Mouse (Mus musculus) ES-Bruce4 (cell line): ENCODE results near the gene Adssl1. TPM values are rescaled to one million over a fixed set of nuclear protein-coding genes. Genes with fewer than 3 reads are reported as not detected.

Experiments
- H3K27ac ChIP-seq: 2 replicates; pipeline ENCODE4 v1.5.1; 2012; ENCODE audit warnings: low read length, inconsistent platforms; ENCODE audit not compliant: insufficient read depth
- H3K27me3 ChIP-seq: 2 replicates; pipeline ENCODE4 v1.6.1; 2012; ENCODE audit warnings: mild to moderate bottlenecking, low read length, inconsistent platforms; ENCODE audit not compliant: control insufficient read depth, poor library complexity, insufficient read depth, severe bottlenecking
- H3K36me3 ChIP-seq: 2 replicates; pipeline ENCODE4 v1.6.1; 2012; ENCODE audit warnings: inconsistent platforms, mild to moderate bottlenecking, low read length, moderate library complexity; ENCODE audit not compliant: control insufficient read depth, poor library complexity, insufficient read depth, severe bottlenecking
- H3K4me1 ChIP-seq: one replicate; pipeline ENCODE4 v1.8.1; 2011; ENCODE audit warnings: low read length; ENCODE audit not compliant: control insufficient read depth, insufficient read depth
- H3K4me3 ChIP-seq: 2 replicates; pipeline ENCODE4 v1.5.1; 2011; ENCODE audit warnings: low read depth, mild to moderate bottlenecking, low read length
- H3K9ac ChIP-seq: 2 replicates; pipeline ENCODE4 v1.6.1; 2012; ENCODE audit warnings: low read depth, mild to moderate bottlenecking, inconsistent platforms; ENCODE audit not compliant: poor library complexity, severe bottlenecking
- H3K9me3 ChIP-seq: replicated peaks from 2 replicates; pipeline ENCODE4 v1.6.1; 2012; ENCODE audit warnings: mild to moderate bottlenecking, low read length, inconsistent platforms; ENCODE audit not compliant: control insufficient read depth, poor library complexity, insufficient read depth, severe bottlenecking
- CTCF ChIP-seq: IDR thresholded peaks from one replicate; pipeline ENCODE4 v1.8.1; 2011; ENCODE audit warnings: low read depth, low read length
- EP300 ChIP-seq: IDR thresholded peaks from 2 replicates; pipeline ENCODE4 v1.6.1; 2011; ENCODE audit warnings: low read depth, low read length; ENCODE audit not compliant: insufficient read depth
- POLR2A ChIP-seq: IDR thresholded peaks from one replicate; pipeline ENCODE4 v1.8.1; 2011; ENCODE audit warnings: low read length; ENCODE audit not compliant: insufficient read depth
- polyA plus RNA-seq: library from polyadenylated mRNA; stranded (reverse); fragments of >200 nt; gene quantifications from 2 replicates; pipeline ENCODE4 v1.2.4, GENCODE M21; 2011; ENCODE audit warnings: low read depth; ENCODE audit not compliant: missing spikeins, insufficient read depth, insufficient read length

Gene Adssl1
- polyA plus RNA-seq, 1 experiment = 6.6 TPM

- H3K27me3 ChIP-seq = peaks cover 2% of the 10 kb centered on the region
- TF ChIP-seq POLR2A (no peak), CTCF (peak; percentile 90)
- no peaks in the 10 kb centered on the region for H3K36me3 ChIP-seq
- H3K9me3 ChIP-seq = no peaks in the 10 kb centered on the region
- H3K4me3 ChIP-seq = peak overlapping the region; percentile 32
- peak overlapping the region; percentile 95; the same call in 1 of the 2 replicates for H3K9ac ChIP-seq
- H3K4me1 ChIP-seq = no peaks in the 10 kb centered on the region
- no peak overlapping the region for H3K27ac ChIP-seq
Measured at GRCm38 (mm10) chr12:112675245-112676035, 55.6 kb downstream of the Adssl1 start.

DNA sequence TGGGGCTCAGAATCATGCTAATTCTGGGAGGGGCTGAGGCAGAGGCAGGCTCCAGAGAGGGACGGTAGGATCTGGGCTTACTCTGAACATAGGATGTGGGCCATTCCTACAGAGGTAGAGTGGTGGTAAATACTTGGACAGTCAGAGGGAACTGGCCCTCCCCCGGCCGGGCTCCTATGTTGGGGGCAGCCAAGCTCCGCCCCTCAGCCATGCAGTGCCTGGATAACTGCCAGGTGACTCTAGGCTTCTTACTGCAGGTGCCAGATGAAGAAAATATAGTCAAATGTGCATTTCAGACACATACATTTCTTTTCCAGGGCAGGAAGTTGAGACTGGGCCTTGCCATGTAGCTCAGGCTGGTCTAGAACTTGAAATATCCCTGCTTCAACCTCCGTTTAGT is 57.2 kb downstream of the Adssl1 start:
- no peak for TF ChIP-seq CTCF
- TF ChIP-seq EP300 = no peak
- no peak for TF ChIP-seq POLR2A

DNA sequence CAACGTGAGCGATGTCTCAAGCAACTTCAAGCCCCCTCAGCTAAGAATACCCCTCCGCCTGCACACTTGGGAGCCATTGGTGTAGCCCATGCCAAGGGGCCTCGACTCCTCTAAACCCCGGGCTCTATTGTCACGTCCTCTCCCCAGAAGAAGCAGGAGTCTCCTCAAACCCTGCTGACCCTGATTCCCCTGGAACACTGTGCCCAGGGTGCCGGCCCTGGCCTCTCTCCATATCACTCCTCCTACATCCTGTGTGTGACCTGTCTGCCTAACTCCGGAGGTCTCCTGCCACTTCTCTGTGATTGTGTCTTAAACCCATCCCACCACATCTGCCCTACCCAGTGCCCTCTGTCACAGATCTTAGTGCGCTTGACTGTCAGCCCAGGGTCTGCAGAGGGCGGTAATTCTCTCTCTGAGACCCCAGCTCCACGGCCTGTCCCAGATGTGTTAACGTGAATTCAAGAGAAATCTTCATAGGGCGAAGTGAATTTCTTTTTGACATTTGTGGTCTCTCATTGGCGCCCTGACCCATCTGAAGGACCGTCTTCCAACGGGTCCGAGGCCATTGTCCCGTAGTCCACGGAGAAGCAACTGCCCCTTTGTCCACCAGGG is 58.2 kb downstream of the Adssl1 start:
- TF ChIP-seq POLR2A (no peak), EP300 (no peak), CTCF (no peak)
- Histone ChIP-seq H3K27ac (no peak overlapping the region), H3K36me3 (no peaks in the 10 kb centered on the region), H3K9ac (peak overlapping the region; percentile 68), H3K4me3 (peak overlapping the region; percentile 68), H3K4me1 (no peaks in the 10 kb centered on the region), H3K27me3 (peaks cover 2% of the 10 kb centered on the region), H3K9me3 (no peaks in the 10 kb centered on the region)

More for the DNA sequence above, 57.2 kb downstream of the Adssl1 start:
- H3K4me3 ChIP-seq = no peak overlapping the region
- no peak overlapping the region for H3K9ac ChIP-seq
- no peak overlapping the region for H3K27ac ChIP-seq
- no peaks in the 10 kb centered on the region for H3K36me3 ChIP-seq
- H3K4me1 ChIP-seq = no peaks in the 10 kb centered on the region
- no peaks in the 10 kb centered on the region for H3K9me3 ChIP-seq
- peaks cover 2% of the 10 kb centered on the region for H3K27me3 ChIP-seq

- H3K36me3 ChIP-seq = no peaks in the 10 kb centered on the region
- peaks cover 2% of the 10 kb centered on the region for H3K27me3 ChIP-seq
- H3K4me3 ChIP-seq = peak within 1 kb of the TSS; percentile 68
- no peaks in the 10 kb centered on the region for H3K4me1 ChIP-seq
- no peaks in the 10 kb centered on the region for H3K9me3 ChIP-seq
- no peak within 1 kb of the TSS for H3K27ac ChIP-seq
- TF ChIP-seq CTCF (no peak), POLR2A (no peak), EP300 (no peak)
- peak within 1 kb of the TSS; percentile 68 for H3K9ac ChIP-seq
Measured at GRCm38 (mm10) chr12:112678555-112679026, 58.7 kb downstream of the Adssl1 start, which contains the start of gene Zbtb42. Zbtb42 (plus strand) TSS chr12:112678828.

GRCm38 (mm10) chr12:112679027-112679996 is 59.5 kb downstream of the Adssl1 start:
- Histone ChIP-seq H3K36me3 (no peaks in the 10 kb centered on the region), H3K27me3 (peaks cover 2% of the 10 kb centered on the region), H3K9ac (peak overlapping the region; percentile 68), H3K9me3 (no peaks in the 10 kb centered on the region), H3K27ac (no peak overlapping the region), H3K4me3 (peak overlapping the region; percentile 68), H3K4me1 (no peaks in the 10 kb centered on the region)
- TF ChIP-seq CTCF (no peak), POLR2A (no peak), EP300 (no peak)
